Mouse (Mus musculus) kidney, postnatal 4 days (tissue): ENCODE data around the gene Arg1.

Experiments used
- DNase-seq, 2 experiments: peaks; one replicate each; pipeline ENCODE4 v3.0.0; 2021; ENCODE audit warnings: mixed read lengths in 2 of 2

The Arg1 gene

DNA sequence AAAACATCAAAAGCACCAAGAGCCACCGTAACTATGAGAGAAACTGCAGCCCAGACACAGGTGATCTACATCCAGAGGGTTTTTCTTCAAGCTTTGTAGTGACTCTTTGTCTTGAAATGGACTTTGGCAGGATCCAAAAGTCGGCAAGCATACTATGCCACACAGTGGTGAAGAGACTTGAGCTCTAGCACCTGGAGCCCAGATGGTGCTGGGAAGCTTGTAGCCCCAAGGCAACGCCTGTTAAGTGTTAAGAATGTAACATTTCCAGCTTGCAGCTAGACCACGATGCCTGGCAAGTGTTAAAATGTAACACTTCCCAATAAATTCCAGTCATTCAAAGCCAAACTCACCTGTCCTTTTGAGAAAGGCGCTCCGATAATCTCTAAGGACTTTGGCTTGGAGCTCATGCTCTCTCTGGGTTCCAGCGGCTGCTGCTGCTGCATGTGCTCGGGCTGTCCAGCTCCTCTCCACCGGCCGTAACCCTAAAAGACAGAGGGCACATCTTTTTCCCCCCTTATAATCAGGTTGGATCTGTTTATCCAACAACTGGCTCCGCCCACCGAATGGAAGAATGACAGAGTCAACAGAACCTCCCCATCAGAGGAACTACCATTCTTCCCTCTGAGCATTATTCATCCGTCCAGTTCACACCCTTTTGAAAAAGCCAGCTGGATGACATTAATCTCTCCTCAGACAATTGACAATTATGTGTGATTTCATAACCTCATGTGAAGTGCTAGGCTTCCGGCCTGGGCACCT is at the start of gene Arg1:
TSS of gene Arg1 (minus strand) at position 523 of the 759 bp plus-strand sequence.
- DNase-seq, result peak; percentile 36 to 45

- DNase-seq, result no peak
These were observed 46.7 kb upstream of the Arg1 start for GRCm38 (mm10) chr10:24973845-24974514.

DNA sequence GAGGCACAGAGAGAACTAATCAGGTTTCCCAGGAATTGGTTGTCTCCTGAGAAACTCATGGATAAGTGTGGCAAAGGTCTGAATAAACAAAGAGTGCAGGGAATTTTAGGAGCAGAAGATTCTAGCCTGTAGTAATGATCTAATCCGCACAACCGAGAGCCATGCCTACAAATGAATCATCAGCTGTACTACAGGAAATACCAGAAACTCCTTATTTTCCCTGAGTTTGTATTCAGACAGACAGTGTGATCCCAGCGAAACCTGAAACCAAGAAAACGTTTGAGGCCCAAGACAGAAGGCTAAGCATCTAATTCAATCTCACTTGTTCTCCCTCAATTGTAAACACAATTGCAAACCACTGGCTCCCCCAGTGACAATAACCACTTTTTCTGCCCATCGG is 46.1 kb upstream of the Arg1 start:
- DNase-seq, result no peak

- DNase-seq, result no peak
These were observed 45.6 kb upstream of the Arg1 start for GRCm38 (mm10) chr10:24972923-24973322.

DNA sequence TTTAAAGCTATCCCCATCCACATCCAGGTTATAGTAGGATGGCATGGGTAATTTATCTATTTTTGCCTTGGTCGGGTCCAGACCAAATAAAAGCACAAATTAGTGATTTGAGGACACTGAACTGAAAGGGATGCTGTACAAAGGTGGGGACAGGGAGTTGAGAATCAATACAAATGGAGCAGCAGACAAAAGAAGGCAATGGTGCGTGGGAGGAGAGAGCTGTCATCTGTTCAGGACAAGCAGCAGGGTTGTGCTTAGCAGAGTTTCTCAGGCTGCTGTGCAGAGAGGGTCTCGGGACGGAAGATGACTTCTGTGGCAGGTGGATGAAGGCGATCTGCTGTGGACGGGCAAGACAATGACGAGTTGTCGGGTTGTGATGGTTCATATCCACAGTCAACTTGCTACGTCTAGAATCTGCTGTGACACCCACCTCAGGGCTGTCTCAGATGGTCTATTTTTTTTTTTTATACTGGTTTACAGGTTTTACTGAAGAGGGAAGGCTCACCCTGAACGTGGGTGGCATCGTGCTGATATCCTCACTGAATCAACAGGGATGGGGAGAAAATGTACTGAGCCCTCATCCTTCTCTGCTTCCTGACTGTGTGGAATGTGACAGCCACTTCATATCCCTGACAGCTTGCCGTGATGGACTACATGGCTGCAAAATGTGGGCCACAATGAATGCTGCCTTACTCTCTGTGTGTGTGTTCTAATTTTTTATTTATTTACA is 38.7 kb upstream of the Arg1 start:
- no peak for DNase-seq

GRCm38 (mm10) chr10:24961889-24962288 is 34.6 kb upstream of the Arg1 start:
- DNase-seq, result no peak

- no peak for DNase-seq
These were observed 33.8 kb upstream of the Arg1 start for GRCm38 (mm10) chr10:24961112-24961511.

GRCm38 (mm10) chr10:24959043-24959916 is 32.0 kb upstream of the Arg1 start:
- DNase-seq, result peak; percentile 48 to 64

DNA sequence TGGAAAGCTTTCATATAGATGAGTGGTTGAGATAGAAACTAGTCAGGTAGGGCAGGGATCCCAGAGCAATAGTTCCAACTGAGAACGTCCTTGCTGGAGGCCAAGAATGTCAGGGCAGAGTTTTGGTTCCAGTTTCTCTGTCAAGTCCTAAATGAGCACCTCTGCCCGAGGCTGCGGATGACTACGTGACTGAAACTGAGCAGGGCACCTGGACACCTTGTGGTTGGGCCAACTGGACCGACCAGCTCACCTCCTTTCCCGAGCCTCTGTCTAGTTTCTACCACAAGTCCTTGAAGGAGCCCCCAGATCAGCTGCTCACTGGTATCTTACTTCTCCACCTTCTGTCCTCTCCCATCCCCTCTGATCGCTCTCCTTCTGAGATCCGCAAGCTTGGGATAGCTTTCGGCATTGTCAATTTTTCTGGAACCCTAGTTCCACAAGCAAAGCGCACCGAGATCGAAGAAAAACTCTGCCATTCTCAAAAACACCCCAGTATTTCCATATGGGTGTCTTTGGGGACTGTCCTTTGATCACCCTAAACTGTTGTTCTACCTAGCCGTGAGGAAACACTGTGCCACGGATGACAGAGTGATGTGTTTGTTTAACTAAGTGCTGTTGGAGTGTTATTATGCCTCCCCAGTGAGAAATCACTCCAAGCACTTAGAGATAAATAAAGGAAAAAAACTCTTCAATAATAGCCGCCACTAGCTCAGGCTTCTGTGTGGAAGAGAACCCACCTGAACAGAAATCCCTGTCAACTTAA is 31.2 kb upstream of the Arg1 start:
- peak in 1 of 2 experiments; percentile 6 for DNase-seq

DNA sequence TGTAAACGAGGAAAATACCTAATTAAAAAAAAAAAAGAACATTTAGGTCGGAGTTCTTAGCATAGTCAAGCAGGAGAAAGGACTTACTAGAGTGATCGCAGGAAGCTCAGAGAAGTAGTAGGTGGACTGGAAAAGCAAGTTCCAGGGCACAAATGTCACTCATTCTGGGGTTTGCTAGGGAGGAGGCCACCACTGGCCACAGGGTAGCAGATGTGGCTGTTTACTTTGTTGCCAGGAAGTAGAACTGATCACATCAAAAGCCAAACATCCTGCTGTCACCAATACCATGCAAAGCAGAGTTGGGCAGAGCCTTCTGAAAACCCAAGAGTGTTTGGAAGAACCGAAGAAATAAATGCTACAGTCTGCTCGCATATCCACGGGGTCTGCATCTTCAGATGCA is 26.6 kb upstream of the Arg1 start:
- DNase-seq, result no peak

GRCm38 (mm10) chr10:24952549-24952948 is 25.3 kb upstream of the Arg1 start:
- no peak for DNase-seq

- no peak for DNase-seq
These were observed 24.3 kb upstream of the Arg1 start for GRCm38 (mm10) chr10:24951575-24951974.

DNA sequence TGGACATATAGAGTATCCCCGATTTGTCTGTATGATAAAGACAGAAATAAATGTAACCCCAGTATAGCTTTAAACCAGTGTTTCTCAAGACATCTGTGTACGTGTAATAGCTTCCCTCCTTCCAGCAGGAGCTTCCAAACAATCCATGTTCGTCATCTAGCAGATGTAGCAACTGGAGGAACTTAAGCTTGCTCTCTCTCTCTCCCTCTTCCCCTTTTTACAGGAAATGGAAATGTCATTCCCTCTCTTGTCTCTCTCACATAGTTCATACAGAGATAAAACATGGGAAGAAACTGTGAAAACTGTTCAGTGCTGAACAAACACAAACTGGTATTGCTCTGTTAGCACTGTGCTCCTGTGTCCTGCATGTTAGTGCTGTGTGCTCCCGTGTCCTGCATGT is 22.9 kb upstream of the Arg1 start:
- DNase-seq, result no peak

- DNase-seq, result no peak
These were observed 21.0 kb upstream of the Arg1 start for GRCm38 (mm10) chr10:24948278-24948677.

- no peak for DNase-seq
These were observed 20.6 kb upstream of the Arg1 start for GRCm38 (mm10) chr10:24947871-24948270.

DNA sequence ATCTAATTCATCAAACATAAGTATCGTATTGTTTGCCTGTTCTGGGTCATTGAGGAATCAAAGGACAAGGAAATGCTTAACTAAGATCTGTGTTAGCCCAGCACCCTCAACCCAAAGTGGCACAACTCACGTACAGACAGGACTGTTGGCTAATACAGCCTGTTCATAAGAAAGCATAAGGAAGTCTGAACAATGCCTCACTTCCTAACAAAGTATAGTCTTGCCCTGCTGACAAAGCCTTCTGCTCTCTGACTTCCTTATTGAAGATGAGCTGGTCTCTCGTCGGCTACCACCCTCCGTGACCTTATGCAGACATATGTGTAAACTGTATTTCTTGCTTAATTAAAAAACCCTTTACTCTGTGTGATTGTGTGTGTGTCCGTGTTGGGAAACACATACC is 2.9 kb upstream of the Arg1 start:
- no peak for DNase-seq

GRCm38 (mm10) chr10:24928072-24928471 is 788 bp upstream of the Arg1 start:
- peak; percentile 7 to 33 for DNase-seq

DNA sequence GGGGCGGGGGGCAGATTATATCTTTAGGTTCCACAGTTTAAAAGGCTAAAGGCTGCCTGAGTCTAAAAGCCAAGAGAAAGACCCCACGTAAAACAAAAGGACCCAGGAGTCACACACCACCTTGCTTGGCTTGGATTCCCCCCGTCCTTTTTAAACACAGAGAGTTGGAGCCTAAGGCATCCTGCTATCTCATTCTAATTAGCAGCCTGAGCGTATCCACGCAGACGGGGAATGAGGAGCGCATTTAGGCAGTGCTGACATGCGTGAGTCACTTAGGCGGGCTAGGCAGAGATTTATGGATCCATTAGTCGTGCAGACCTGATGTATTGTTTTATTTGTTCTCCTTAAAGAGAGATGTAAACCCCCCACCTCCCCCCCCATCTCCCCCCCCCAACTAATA is 904 bp downstream of the Arg1 start:
- no peak for DNase-seq

DNA sequence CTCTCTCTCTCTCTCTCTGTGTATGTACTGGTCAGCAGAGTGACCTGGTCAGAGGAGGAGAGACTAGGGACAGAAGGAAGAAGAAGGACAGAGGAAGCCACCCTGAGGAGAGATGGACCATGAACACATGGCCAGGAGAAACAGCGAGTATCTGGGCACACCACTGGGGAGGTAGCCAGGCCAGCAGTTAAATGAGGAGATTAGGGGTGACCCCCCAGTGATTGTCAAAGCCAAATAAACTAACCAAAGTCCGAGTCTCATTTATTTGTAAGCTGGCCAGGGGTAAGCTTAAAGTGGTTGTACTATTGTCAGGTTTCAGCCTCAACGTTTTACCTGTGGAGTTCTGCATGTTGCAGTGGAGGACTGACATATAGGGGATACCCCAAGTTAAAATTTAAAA is 3.0 kb downstream of the Arg1 start:
- DNase-seq, result no peak

DNA sequence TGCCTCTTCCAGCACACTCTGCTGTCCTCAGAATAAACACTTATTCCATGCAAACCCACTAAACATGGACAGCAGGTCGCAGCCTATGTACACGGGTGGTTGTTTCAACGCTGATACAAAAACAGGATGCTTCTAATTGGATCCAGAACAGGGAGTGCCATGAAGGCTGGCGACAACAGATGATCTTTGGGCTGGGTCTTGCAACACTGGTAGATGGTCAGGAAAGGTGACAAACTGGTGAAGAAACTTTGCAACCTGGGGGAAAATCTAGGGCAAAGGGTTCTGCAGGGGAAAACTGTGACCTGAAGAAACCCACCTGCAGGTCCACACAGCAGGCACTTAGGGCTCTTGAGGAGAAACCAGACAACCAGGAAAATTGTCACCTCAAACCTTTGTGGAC is 4.3 kb downstream of the Arg1 start:
- no peak for DNase-seq

GRCm38 (mm10) chr10:24915486-24915885 is 11.8 kb downstream of the Arg1 start:
- DNase-seq, result no peak

DNA sequence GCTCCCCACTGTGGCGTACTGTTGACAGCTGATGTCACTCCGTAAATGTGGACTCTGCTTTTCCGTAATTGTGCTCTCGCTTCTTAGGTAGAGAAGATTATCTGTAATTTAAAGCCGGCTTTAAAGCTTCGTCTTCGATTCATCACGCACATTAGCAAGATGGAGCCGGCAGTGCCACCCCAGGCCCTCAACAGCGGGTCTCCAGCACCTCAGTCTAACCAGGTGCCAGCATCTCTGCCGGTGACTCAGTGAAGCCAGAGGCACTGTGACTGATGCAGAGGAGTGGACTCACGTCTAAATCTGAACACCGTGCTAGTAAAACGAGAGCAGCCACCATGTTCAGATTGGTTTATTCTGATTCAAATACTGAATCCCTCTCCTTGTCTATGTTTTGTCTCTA is 14.7 kb downstream of the Arg1 start:
- DNase-seq, result no peak
